Mouse (Mus musculus) cortical plate, adult 2 months (tissue): ENCODE results near the gene Rai14.

Experiments used
- CTCF ChIP-seq: fragments of 200-500 bp; IDR thresholded peaks from 2 replicates; pipeline ENCODE4 v1.5.1; 2011; ENCODE audit warnings: mild to moderate bottlenecking, control low read depth, low read length; ENCODE audit not compliant: insufficient read depth; ENCODE audit errors: extremely low read depth
- POLR2A ChIP-seq: fragments of 200-500 bp; IDR thresholded peaks from 2 replicates; pipeline ENCODE4 v1.6.1; 2011; ENCODE audit warnings: mild to moderate bottlenecking, low read length, control low read depth; ENCODE audit not compliant: insufficient read depth; ENCODE audit errors: extremely low read depth

DNA sequence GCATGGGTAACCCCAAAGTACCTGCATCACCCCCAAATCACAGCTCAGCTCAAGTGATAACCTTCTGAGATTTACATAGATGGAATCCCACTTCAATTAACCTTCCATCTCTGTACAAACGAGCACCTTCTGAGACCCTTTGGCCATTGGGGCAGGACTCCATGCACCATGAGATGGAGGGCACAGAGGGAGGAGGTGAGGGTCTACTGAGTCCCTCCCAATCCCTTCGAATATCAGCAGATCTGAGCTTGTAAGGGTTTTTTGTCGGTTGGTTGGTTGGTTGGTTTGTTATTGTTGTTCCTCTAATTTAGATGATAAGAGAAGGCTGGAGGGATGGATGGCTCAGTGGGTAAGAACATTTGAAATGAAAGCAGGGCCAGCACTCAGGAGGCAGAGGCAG lies 5.1 kb upstream of the Rai14 start:
- TF ChIP-seq POLR2A (no peak), CTCF (no peak)
